Mouse (Mus musculus) thymus, postnatal 36 days (tissue): Measurements from ENCODE around the gene Abca17.
A peak's percentile ranks its signal among the peaks of the same experiment; 100 is the strongest.

Source experiments
- DNase-seq, 2 experiments: peaks; one replicate each; pipeline ENCODE4 v3.0.0; 2022; ENCODE audit warnings: mixed read lengths in 2 of 2

Gene Abca17

GRCm38 (mm10) chr17:24344672-24345071 lies 6.2 kb downstream of the Abca17 start:
- DNase-seq = peak; percentile 15 to 43

- no peak for DNase-seq
Observed at GRCm38 (mm10) chr17:24327656-24328055, 23.2 kb downstream of the Abca17 start.

- DNase-seq = no peak
Observed at GRCm38 (mm10) chr17:24325051-24325450, 25.8 kb downstream of the Abca17 start.

GRCm38 (mm10) chr17:24320826-24321225 lies 30.0 kb downstream of the Abca17 start:
- no peak for DNase-seq

- DNase-seq = peak; percentile 31 to 38
Observed at GRCm38 (mm10) chr17:24307500-24307899, 43.4 kb downstream of the Abca17 start.

GRCm38 (mm10) chr17:24300651-24301050 lies 50.2 kb downstream of the Abca17 start:
- DNase-seq = no peak

GRCm38 (mm10) chr17:24289338-24289737 lies 61.5 kb downstream of the Abca17 start:
- DNase-seq = no peak

GRCm38 (mm10) chr17:24288477-24288876 lies 62.4 kb downstream of the Abca17 start:
- DNase-seq = no peak

GRCm38 (mm10) chr17:24285680-24286079 lies 65.2 kb downstream of the Abca17 start:
- no peak for DNase-seq

- no peak for DNase-seq
Observed at GRCm38 (mm10) chr17:24283266-24283818, 67.5 kb downstream of the Abca17 start.

- peak in 1 of 2 experiments; percentile 23 for DNase-seq
Observed at GRCm38 (mm10) chr17:24282637-24283036, 68.2 kb downstream of the Abca17 start.

GRCm38 (mm10) chr17:24279907-24280306 lies 71.0 kb downstream of the Abca17 start:
- no peak for DNase-seq

- no peak for DNase-seq
Observed at GRCm38 (mm10) chr17:24267133-24267532, 83.7 kb downstream of the Abca17 start.

- DNase-seq = no peak
Observed at GRCm38 (mm10) chr17:24264766-24265165, 86.1 kb downstream of the Abca17 start.

- DNase-seq = no peak
Observed at GRCm38 (mm10) chr17:24260516-24260915, 90.4 kb downstream of the Abca17 start.

- no peak for DNase-seq
Observed at GRCm38 (mm10) chr17:24259702-24260101, 91.2 kb downstream of the Abca17 start.

- no peak for DNase-seq
Observed at GRCm38 (mm10) chr17:24258981-24259380, 91.9 kb downstream of the Abca17 start.

- DNase-seq = no peak
Observed at GRCm38 (mm10) chr17:24252329-24252728, 98.5 kb downstream of the Abca17 start.

GRCm38 (mm10) chr17:24251320-24252069 lies 99.4 kb downstream of the Abca17 start, which contains the start of gene Ccnf:
Gene Ccnf, minus strand, starts transcription at chr17:24251484.
- peak; percentile 96 to 97 for DNase-seq

- DNase-seq = no peak
Observed at GRCm38 (mm10) chr17:24250988-24251319, 99.9 kb downstream of the Abca17 start.

GRCm38 (mm10) chr17:24248641-24249040 lies 102.2 kb downstream of the Abca17 start:
- no peak for DNase-seq

- DNase-seq = no peak
Observed at GRCm38 (mm10) chr17:24244061-24244460, 106.8 kb downstream of the Abca17 start.

- peak; percentile 46 to 54 for DNase-seq
Observed at GRCm38 (mm10) chr17:24243311-24243969, 107.4 kb downstream of the Abca17 start.

- no peak for DNase-seq
Observed at GRCm38 (mm10) chr17:24236921-24237320, 113.9 kb downstream of the Abca17 start.
